Mouse (Mus musculus): Measurements from ENCODE around the gene Ncor2.

Gene Ncor2

DNA sequence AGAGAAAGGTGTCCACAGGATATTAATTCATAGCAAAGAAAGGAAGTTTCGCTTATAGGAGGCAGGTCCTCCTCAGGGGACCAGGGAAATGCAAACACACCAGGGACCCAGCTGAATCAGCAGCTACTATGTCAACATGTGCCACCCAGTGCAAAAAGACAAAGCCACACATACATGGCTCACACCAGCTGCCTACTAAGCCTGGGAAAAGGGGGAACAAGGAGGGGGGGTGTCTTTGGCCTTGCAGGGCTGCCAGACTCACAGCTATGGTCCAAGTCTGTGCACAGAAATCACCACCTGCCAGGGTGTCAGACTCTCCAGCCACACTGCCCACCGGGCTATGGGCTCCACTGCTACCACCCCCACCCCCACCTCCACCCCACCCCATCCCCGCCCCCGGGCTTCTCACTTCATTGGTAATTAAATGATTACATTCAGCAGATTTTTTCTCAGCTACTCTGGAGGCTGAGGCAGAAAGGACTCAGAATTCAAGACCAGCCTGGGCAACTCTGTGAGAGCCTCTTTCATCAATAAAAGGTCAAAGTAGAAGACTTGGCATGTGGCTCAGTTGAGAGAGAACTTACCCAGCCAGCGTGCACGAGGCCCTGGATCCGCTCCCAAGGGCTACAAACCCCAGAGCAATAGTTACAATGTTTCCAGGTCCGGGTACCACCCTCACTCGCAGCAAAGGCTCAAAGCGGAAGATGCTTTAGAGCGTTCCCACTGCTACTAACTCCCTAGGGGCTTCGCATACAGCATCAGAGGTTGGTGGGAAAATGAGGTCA is 6.0 kb downstream of the Ncor2 start:
- no peak for DNase-seq (ENCODE audit: low read depth in 1 of 2, low spot score in 2 of 2)

DNA sequence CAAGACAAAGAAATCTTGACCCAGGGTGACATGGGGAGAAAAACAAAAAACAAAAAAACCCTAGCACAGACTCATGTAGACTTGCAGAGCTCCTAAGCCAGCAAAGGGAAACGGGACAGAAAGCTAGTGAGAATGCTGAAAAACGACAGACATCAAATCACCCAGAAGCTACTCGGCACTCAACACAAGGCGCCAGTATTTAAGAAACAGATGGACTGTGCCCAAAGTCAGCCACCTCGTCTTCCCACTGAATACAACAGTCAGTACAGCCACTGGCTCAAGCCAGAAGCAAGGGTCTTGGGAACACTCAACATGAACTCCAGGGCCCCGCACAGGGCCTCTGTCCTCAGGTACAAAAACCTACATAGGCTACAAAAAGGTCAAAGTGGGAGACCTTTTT is 7.8 kb downstream of the Ncor2 start:
- no peak for DNase-seq (ENCODE audit: low read depth in 1 of 2, low spot score in 2 of 2)

DNA sequence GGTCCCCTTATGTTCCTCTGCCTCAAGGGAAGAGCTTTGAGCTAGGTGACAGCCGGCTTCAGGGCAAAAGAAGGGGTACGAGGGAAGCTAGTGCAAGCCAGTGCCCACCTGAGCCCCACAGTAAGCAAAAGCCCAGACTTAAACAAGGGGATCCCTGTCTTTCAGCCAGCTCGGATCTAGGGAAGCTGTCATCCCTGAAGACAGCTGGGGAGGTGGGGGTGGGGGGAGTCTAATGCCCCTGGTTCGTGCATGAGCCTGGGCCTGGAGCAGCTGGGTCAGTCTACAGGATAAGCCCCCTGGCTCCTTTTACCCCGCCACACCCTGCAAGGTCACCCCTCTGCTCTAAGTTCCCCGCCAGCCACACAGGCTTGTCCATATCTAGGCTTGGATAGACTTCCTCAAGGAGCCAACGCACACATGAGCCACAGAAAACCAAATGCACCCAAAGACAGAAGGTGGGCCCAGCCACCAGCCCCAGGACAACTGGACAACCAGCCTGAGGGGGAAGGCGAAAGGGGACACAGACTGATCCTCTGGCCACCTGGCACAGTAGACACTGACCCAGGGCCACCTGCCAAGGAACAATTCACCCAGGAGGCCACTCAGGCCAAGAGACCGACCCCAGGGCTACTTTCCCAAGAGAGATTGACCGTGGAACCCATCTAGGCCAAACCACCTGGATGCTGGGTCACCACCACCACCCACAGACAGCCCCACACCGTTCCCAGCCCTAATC is 8.7 kb downstream of the Ncor2 start:
- no peak for DNase-seq (ENCODE audit: low read depth in 1 of 2, low spot score in 2 of 2)

DNA sequence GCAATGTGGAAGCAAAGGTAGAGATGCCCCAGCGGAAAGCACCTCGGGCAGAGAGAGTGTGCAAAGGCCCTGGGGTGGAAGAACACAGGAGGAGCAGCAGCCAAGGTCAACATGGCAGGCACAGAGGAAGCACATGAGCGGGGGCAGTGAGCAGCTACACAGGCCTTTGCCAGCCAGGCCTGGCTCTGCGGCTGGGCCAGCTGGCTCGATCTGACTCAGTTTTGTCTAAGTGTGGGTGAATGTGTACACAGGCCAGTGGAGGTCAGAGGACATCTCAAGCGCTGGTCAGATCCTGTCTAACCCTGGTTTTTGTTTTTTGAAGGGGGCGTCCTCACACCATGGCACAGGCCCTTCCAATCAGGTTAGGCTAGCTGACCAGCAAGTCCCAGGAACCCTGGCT is 10.9 kb downstream of the Ncor2 start:
- DNase-seq (ENCODE audit: low read depth in 1 of 2, low spot score in 2 of 2): no peak

DNA sequence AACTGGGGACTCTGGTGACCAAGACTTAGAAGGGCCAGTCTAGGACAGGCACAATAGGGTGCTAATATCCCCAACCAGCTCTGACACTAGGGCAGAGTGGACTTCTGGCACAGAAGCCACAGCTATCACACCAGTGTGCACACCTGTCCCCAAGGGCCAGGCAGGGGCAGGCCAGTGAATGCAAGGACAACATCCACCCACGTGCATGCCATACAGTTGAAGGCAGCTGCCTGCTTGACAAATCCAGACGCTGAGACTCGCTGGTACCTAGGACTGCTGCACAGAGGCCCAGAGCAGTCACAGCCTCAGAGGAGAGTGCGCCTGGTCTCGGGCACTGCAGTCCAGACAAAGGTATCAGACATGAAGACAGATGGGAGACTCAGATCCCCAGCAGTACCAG is 11.5 kb downstream of the Ncor2 start:
- DNase-seq (ENCODE audit: low read depth in 1 of 2, low spot score in 2 of 2): no peak

DNA sequence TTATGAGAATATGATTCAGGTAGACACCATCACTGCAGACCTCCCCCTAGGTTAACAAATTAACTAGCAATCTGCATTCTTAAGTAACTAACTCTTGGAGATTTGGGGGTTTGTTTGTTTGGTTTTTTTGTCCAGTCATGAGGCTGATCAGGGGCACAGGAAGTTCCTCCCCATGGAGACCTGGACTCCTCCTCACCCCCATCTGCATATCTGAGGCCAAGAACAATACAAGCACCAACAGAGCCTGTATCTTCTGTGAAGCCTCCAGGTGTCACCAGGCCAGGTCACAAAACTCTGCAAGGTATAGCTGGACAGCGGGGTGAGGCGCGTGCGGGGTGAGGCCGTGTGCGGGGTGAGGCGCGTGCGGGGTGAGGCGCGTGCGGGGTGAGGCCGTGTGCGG is 13.0 kb downstream of the Ncor2 start:
- DNase-seq (ENCODE audit: low read depth in 1 of 2, low spot score in 2 of 2): no peak

DNA sequence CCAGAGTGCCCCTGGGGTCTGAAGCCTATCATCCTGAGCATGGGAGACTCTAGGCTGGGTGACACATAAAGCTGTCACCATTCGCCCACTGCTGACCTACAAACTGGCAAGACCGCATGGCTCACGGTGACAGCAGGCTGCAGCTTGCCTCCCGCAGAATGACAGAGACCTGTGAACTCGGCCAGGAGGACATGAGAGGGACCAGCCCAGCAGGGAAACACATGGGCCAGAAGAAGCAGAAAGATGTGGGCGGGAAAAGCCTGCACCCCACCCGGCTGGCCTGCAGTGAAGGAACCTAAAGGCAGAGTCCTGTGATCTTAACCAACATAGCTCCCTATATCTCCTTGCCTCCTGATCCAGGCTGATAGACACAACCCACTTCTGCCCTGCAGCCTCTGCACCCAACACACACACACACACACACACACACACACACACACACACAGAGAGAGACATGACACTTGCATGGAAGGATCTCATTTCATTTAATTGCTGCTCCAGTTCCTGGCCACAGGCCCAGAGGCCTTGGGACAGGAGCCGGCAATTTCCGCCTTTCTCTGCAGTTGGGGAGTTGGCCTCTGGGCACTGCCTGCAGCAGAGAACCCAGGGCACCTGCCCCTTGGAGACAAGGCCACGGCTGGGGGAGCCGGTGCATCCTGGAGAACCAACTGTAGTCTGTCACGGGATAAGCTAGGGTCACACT is 14.4 kb downstream of the Ncor2 start:
- DNase-seq (ENCODE audit: low read depth in 1 of 2, low spot score in 2 of 2): no peak

DNA sequence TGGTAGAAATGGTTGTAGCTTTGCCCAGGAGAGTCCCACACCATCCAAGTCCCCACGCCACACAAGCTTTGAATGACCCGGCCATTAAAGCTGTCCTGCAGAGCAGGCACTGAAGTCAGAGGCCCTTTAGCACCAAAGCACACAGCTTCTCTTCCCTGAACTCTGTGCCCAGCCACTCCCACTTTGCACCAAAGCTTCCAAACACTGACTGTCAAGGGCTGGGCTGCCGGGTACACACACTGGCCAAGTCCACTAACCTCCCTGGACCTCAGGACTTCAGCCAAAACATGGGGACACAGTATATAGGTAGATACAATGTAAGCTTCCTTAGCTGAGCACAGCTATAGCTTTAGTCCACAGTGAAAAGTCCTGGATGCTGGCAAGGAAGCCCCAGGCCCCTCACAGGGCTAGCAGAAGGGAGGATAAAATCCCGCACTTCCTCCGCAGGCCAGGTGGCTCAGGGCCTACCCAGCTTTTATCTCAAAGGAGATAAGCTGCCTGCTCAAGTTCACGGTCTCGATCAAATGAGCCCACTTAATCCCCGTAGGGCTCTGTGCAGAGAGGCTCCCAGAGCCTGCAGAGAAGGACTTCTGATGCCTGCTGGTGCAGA is 15.5 kb downstream of the Ncor2 start:
- DNase-seq (ENCODE audit: low read depth in 1 of 2, low spot score in 2 of 2): no peak

DNA sequence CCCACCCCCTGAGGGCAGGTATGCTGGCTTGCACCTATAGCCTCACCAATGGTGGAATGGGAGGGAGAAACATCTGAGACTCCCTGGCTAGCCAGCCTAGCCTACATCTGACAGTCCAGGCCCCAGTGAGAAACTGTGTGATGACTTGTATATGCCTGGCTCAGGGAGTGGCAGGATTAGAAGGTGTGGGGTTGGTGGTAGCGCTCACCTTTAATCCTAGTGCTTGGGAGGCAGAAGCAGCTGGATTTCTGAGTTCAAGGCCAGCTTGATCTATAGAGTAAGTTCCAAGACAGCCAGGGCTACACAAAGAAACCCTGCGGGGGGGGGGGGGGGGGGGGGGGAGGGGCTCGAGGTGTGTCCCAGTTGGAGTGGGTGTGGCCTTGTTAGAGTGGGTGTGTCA is 16.6 kb downstream of the Ncor2 start:
- no peak for DNase-seq (ENCODE audit: low read depth in 1 of 2, low spot score in 2 of 2)

DNA sequence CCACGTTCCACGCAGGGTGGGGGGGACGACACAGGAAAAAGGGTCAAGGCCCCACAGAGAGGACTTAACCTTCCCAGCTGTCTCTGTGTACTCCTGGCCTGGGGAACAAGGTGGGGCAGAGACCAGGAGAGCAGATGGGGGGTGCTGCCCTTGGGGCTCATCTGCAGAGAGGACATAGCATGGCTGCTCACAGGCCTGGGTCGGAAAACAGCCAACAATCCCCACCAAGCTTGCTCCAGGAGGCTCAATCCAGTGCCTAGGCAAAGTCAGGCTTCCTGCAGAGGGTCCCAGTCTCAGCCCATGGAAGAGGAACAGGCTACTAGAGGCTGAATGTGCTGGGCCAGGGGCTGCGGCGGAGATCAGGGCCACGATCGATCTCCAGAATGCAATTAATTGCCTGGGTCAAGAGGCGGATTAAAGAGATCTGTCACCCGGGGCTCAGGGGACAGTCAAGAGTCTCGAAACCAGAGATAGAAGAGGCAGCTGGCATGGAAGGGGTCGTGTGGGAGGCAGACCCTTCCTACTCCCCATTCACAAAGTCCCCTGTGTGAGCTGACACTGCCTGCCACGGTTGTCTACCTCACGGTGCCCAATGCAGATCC is 19.1 kb downstream of the Ncor2 start:
- no peak for DNase-seq (ENCODE audit: low read depth in 1 of 2, low spot score in 2 of 2)

DNA sequence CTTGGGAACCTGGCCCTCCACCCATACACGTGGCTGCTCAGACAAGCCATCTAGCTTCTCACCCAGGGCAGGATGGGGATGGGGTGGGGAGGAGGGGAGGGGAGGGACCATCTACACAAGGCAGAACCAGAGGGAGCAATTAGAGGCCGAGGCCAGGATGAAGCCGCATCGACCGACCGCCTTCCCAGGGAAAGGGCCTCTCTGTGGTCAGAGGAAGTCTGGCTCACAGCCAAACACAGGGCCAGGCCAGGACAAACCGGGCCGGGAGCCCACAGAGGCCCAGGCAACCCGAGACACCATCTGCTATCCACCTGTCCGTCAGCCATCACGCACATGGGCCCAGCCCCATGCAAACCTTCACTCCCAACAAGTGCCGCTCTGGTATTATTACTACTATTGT is 19.7 kb downstream of the Ncor2 start:
- no peak for DNase-seq (ENCODE audit: low read depth in 1 of 2, low spot score in 2 of 2)

DNA sequence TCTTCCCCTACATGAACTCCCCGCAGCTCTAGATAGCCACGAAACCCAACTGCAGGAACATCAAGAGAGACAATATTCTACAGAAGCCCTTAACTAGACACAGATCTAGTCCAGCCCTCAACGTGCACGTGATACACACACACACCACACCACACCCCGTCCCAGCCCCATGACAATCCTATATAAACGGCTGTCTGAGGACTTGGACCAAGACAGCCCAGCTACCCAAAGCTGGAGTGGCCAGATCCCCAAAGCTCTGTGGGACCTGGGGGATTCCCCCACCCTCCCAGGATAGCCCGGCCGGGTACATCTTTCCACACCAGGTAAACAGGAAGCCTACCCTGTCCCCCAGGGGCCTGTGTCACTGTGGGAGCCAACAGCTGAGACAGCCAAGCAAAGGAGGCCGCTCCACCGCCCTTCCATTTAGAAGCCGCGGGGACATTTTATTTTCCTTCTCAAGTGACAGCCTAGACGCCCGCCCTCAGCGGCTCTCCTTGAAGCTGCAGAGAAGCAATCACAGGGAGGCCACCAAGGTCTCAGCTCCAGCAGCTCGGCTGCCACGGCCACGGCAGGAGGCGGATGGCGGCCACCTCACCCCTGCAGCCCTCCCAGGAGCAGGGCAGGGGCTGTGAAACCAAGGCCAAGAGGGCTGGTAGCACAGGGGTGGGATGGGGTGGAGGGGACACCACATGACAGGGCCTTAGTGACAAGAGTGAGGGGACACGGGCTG is 20.6 kb downstream of the Ncor2 start:
- no peak for DNase-seq (ENCODE audit: low read depth in 1 of 2, low spot score in 2 of 2)

DNA sequence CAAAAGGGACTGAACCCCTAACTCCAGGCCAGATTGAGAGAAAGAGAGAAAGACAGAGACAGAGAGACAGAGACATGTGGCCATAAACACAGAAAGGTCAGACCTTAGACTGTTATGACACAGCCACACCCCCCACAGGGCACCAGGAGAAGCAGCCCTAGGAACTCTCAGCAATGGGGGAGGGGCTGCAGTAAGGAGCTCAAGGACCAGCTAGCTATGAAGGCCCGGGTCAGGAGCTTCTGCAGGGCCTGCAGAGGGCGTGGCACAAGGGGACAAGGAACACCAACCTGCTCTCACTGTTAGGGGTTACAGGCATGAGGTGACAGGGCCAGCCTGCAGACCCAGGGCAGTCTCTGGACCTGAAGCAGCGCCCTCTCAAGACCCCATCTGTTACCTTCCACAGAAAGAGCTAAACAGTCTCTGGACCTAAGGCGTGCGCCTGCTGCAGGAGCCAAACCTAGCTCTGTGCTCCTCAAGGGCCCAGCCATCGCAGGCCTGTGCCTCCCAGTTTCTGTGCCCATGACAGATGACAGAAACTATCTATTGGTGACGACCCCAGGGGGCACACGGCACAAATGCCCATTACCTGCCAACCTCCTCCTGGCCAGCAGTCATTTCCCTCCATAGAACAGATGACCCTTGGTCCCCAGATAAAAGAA is 21.5 kb downstream of the Ncor2 start:
- DNase-seq (ENCODE audit: low read depth in 1 of 2, low spot score in 2 of 2): no peak

DNA sequence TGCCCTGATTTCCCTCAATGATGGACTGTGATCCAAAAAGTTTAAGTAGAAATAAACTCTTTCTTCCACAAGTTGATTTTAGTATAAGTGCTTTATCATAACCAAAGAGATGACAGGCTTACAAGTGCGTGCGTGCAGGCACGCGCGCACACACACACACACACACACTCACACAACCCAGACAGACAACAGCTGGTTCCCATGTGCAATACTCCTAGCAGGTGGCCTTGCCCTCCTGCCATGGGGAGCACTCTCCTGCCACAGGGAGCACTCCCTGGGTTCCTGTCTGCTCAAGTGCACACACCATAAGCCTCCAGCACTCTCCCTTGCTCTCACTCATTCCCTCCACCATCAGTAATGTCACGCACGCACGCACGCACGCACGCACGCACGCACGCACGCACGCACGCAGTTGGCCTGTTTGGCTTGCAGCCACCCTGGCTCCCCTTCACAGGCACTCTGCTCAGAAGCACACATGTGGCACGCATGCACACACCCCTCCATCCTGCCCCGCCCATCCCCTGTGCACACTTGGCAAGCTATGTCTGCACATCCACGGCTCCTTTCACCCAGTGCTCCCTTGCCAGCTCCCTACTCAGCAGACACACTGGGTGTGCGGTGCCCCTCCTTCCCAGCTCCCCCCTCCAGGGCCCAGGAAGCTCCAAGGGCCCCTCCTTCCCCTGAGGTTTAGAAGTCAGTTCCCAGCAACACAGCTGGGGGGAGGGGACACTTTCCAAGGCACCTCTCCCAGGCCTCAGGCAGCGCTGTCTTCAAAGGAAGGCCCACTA is 22.4 kb downstream of the Ncor2 start:
- DNase-seq (ENCODE audit: low read depth in 1 of 2, low spot score in 2 of 2): no peak

DNA sequence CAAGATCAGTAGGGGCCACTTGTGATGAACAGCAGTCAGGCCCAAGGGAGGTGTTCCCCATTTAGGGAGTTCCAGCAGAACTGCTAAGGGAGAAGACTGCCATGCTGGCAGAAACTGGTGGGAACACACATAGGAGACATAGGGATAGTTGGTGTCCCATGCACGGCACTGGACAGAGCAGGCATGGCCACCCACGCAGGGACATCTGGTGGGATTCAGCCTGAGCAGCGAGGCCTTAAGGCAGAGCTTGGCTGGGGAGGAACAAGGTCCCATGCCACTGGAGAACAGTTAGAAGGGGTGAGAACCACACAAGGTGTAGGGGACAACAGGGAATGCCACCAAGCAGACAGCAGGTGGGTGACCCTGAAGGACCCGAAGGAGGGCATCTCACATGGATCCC is 23.6 kb downstream of the Ncor2 start:
- no peak for DNase-seq (ENCODE audit: low read depth in 1 of 2, low spot score in 2 of 2)

DNA sequence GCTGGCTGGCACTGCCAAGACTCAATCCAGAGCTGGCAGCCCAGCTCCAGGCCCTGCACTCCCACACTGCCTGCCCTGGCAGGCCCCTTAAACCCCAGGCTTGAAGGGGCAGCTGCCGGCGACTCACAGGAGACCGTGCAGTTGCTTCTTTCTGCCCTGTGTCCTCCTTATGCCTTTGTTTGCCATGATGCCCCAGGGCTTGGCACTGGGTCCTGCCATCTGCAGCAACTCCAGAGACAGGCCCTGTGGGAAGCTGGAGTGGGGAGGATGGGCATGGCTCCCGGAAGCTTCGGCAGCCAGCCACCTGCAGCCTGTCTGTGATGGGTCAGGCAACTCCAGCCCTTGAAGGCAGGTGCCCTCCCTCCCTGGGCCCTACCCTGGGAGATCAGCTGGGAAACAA is 24.0 kb downstream of the Ncor2 start:
- DNase-seq (ENCODE audit: low read depth in 1 of 2, low spot score in 2 of 2): no peak

DNA sequence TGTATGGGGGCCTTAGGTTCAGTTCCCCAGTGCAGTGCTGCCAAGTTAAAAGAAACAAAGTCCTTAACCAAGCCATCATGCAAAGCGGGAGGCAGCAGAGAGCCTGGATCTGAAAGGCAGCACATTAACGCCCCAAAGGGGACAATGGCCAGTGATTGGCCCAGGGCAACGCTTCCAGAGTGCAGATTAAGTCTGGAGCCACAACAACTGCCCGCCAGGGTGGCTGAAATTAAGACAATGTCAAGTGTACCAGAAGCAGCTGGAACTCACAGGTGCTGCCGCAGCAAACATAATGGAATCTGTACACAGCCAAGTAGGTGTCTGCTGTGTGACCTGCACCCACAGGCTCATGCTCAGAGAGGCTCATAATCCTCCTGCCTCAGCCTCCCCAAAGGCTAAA is 24.8 kb downstream of the Ncor2 start:
- DNase-seq (ENCODE audit: low read depth in 1 of 2, low spot score in 2 of 2): no peak

DNA sequence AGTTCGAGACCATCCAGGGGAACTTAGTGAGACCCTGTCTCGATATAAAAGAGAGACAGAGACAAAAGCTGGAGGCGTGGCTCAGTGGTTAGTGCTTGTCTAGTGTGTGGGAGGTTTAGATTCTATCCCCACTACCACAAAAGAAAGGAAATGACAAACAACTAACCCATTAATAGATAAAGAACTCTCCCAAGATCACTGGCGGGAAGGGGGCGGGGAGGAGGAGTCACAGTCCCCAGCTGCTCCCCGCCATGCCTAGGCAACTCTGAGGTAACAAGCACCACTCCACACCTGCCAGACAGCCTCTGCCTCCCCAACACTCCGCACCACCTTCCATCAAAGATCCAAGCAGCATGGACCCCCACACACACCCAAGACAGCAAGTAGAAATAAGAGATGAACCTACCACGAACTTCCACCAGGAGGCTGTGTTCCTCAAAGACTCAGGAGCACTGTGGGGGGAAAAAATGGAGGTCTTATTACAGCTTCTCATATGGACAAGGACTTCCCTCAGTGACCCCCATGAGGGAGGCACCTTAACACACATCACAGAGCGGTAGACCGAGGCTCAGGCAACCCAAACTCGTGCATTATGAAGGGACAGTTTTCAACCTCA is 25.7 kb downstream of the Ncor2 start:
- DNase-seq (ENCODE audit: low read depth in 1 of 2, low spot score in 2 of 2): no peak
